Mouse (Mus musculus): Measurements from ENCODE around the gene Dclk1.

DNA sequence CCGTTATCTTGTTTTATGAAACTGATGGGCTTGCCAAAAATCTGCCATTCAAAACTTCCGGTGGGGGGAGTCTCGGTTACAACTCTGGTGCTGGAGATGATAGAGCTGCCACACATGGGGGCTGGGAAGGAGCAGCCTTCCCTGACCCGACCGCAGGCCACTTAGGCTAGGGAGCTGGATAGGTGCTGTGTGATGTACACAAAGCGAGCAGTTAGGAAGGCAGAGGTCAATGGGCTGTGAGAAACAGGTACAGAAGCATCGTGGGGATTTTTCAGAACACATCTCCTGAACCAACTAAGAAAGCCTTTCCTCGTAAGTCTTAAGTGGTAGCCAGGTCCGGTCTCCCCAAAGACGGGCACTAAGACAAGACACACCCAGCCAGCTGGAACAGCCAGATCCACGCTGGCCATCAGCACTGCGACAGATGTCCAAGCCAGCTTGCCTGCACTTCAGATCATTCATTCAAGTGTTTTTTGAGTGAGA is 297.7 kb downstream of the Dclk1 start:
- TF ChIP-seq CTCF (IDR thresholded peaks at IDR 0.05; ENCODE audit: low read depth): no peak
- TF ChIP-seq EP300 (IDR thresholded peaks at IDR 0.05; ENCODE audit: low read depth): no peak

All from liver, embryonic 14.5 days (tissue).